Mouse (Mus musculus) heart, postnatal 36 days (tissue): ENCODE measurements around the gene Tnfsf13. TPM values are rescaled to one million over a fixed set of nuclear protein-coding genes. Genes with fewer than 3 reads are reported as not detected.

Experiments
- DNase-seq, 2 experiments: peaks; one replicate each; pipeline ENCODE4 v3.0.0; 2021 to 2022
- intact Hi-C: fragments of 180-260 bp; cut with DNase I; formaldehyde crosslinking; loops from one replicate; pipeline ENCODE4 v1.15.1; 2025
- microRNA-seq, 2 experiments: library from miRNA; unstranded; fragments of <30 nt; microRNA quantifications; one replicate each; pipeline ENCODE4 v1.2.0; 2021; ENCODE audit warnings: borderline number of aligned reads in 2 of 2
- total RNA-seq, 2 experiments: library from RNA; stranded (reverse); gene quantifications; 2 replicates each; pipeline ENCODE4 v1.2.3; 2021

Gene Tnfsf13
- total RNA-seq, 2 experiments from 2014 or later, result 1.4 to 2.4 TPM

- DNase-seq, result no peak
- intact Hi-C loops, result no loop called here
Measured at GRCm38 (mm10) chr11:69661221-69661881, 24.2 kb downstream of the Tnfsf13 start.

DNA sequence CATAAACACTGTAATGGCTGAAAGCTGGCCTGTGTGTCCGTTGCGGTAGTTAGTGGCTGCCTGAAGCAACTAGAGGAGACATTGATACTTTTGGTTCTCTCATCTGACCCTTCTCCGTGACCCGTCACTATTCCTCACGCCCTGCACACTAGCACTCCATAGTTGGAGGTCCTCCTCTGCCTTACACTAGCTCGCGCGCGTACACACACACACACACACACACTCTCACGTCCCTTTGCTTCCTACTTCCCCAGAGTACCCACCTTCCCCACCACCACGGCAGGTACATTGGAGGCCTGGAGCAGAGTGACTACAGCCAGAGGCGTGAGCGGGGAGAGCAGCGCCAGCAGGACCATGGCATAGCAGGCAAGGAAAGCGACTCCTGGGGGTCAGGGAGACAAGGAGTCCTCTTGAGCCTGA, 28.1 kb downstream of the Tnfsf13 start:
- DNase-seq, result no peak
- intact Hi-C loops, result loop anchor here (1.0 kb wide), 1 partner anchor 29 kb away; no protein-coding TSS in a partner anchor

- intact Hi-C loops, result loop anchor here (1.0 kb wide), 2 partner anchors 29 to 97 kb away; no protein-coding TSS in a partner anchor
- peak; percentile 35 to 45 for DNase-seq
Measured at GRCm38 (mm10) chr11:69656617-69657461, 28.7 kb downstream of the Tnfsf13 start.

GRCm38 (mm10) chr11:69656065-69656455, 29.5 kb downstream of the Tnfsf13 start:
- intact Hi-C loops, result loop anchor here (1.0 kb wide), 1 partner anchor 98 kb away; no protein-coding TSS in a partner anchor
- no peak for DNase-seq

- peak; percentile 68 to 73 for DNase-seq
Measured at GRCm38 (mm10) chr11:69655264-69656064, 30.1 kb downstream of the Tnfsf13 start, which contains the start of gene Sox15. TSS of gene Sox15 (plus strand) at chr11:69655314.

DNA sequence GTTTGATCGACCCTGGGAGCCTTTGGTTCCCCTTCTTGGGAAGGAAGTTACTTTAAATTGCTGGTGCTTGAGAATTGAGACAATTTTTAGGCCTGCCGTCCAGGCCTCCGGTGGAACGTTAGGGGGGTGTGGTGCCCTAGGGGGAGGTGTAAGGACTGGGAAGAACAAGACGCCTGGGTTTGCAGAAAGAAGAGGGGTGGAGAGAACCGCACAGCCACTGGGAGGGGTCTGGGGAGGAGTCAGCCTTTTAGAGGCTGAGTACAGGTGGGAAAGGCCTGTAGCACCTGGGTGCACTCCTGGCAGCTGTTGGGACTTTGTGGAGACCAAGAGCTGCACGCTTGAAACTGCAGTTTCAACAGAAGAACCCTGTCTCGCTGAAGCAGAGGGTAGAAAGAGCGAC, 30.8 kb downstream of the Tnfsf13 start:
- intact Hi-C loops, result loop anchor here (2.0 kb wide), 1 partner anchor 60 kb away; no protein-coding TSS in a partner anchor
- no peak for DNase-seq

More at GRCm38 (mm10) chr11:69655264-69656064, 30.1 kb downstream of the Tnfsf13 start, which contains the start of gene Sox15:
- intact Hi-C loops, result loop anchor here (1.0 to 2.0 kb wide), 2 partner anchors 59 to 99 kb away; no protein-coding TSS in a partner anchor

GRCm38 (mm10) chr11:69653399-69653798, 32.2 kb downstream of the Tnfsf13 start:
- intact Hi-C loops, result no loop called here
- DNase-seq, result no peak

GRCm38 (mm10) chr11:69645860-69646259, 39.7 kb downstream of the Tnfsf13 start:
- no peak for DNase-seq
- intact Hi-C loops, result no loop called here

DNA sequence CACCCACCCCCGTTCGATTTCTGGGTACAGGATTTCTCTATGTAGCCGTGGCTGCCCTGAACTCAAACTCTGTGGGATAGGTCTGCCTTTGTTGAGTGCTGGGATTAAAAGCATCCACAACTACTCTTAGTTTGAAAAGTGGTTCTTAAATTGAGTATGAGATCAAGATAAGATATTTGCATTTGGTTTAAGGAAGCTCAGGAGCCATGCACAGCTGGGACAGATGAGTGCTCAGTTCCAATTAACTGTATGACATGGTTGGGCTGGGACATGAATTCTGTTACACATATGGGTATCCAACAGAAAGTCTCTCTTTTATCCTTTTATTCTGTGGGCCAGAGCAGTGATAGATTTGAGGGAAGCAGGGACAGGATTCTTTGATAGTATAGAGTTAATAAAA, 50.1 kb downstream of the Tnfsf13 start:
- DNase-seq, result no peak
- intact Hi-C loops, result no loop called here

GRCm38 (mm10) chr11:69633128-69633866, 52.3 kb downstream of the Tnfsf13 start:
- no peak for DNase-seq
- intact Hi-C loops, result no loop called here

Small RNA genes within 50 kb of the gene (microRNA-seq; reads per million reads assigned to microRNA genes)
- gene Mir1934 (6.5 to 7.4 reads per million in 2 experiments), gene Mir467f (0 reads per million in 2 experiments)

Other genes with a start within 250 kb of the Tnfsf13 start
- gene Dnah2, start 136.7 kb downstream of the Tnfsf13 start, total RNA-seq, result under 1 TPM; 0.33 to 0.57 TPM
- 10 to 100 TPM; 77.4 to 98.0 TPM for gene Efnb3, start 125.6 kb downstream of the Tnfsf13 start, total RNA-seq
- 1 to 10 TPM; 5.1 to 6.3 TPM for gene Wrap53, start 105.5 kb downstream of the Tnfsf13 start, total RNA-seq
- 10 to 100 TPM; 13.9 to 17.0 TPM for gene Trp53, start 105.4 kb downstream of the Tnfsf13 start, total RNA-seq
- gene Atp1b2, start 79.8 kb downstream of the Tnfsf13 start, total RNA-seq, result 10 to 100 TPM; 20.9 to 22.5 TPM
- not detected for gene Shbg, start 67.9 kb downstream of the Tnfsf13 start, total RNA-seq
- gene Sat2, start 63.8 kb downstream of the Tnfsf13 start, total RNA-seq, result 1 to 10 TPM; 3.7 to 4.1 TPM
- 10 to 100 TPM; 87.3 to 98.6 TPM for gene Fxr2, start 52.8 kb downstream of the Tnfsf13 start, total RNA-seq
- not detected for gene Sox15, start 30.5 kb downstream of the Tnfsf13 start, total RNA-seq
- gene Mpdu1, start 23.1 kb downstream of the Tnfsf13 start, total RNA-seq, result 10 to 100 TPM; 14.9 to 16.2 TPM
- 1 to 10 TPM; 8.7 to 9.1 TPM for gene Cd68, start 19.6 kb downstream of the Tnfsf13 start, total RNA-seq
- 100 to 1,000 TPM; 188 to 222 TPM for gene Eif4a1, start 13.4 kb downstream of the Tnfsf13 start, total RNA-seq
- 10 to 100 TPM; 30.4 to 31.8 TPM for gene Senp3, start 3.7 kb downstream of the Tnfsf13 start, total RNA-seq
- gene Tnfsf12, start 10.1 kb upstream of the Tnfsf13 start, total RNA-seq, result 10 to 100 TPM; 16.3 to 21.0 TPM
- gene Tnfsfm13, start 10.3 kb upstream of the Tnfsf13 start, total RNA-seq, result 1 to 10 TPM; 4.4 to 4.6 TPM
- 10 to 100 TPM; 30.1 to 35.4 TPM for gene Polr2a, start 72.9 kb upstream of the Tnfsf13 start, total RNA-seq
- gene Slc35g3, start 76.2 kb upstream of the Tnfsf13 start, total RNA-seq, result not detected
- 10 to 100 TPM; 39.0 to 43.1 TPM for gene Zbtb4, start 80.1 kb upstream of the Tnfsf13 start, total RNA-seq
- 1 to 10 TPM; 3.6 to 4.3 TPM for gene Chrnb1, start 110.2 kb upstream of the Tnfsf13 start, total RNA-seq
- gene Fgf11, start 116.1 kb upstream of the Tnfsf13 start, total RNA-seq, result 1 to 10 TPM; 2.4 to 3.0 TPM
- gene Tmem102, start 119.8 kb upstream of the Tnfsf13 start, total RNA-seq, result under 1 TPM; 0.41 to 0.56 TPM
- not detected for gene Gm39566, start 129.5 kb upstream of the Tnfsf13 start, total RNA-seq
- gene Spem2, start 132.7 kb upstream of the Tnfsf13 start, total RNA-seq, result not detected
- gene Spem1, start 136.4 kb upstream of the Tnfsf13 start, total RNA-seq, result not detected
- 1 to 10 TPM; 4.6 to 4.8 TPM for gene Nlgn2, start 152.0 kb upstream of the Tnfsf13 start, total RNA-seq
- gene Tmem256, start 152.7 kb upstream of the Tnfsf13 start, total RNA-seq, result 100 to 1,000 TPM; 189 to 220 TPM
- gene Plscr3, start 160.6 kb upstream of the Tnfsf13 start, total RNA-seq, result 10 to 100 TPM; 24.6 to 26.7 TPM
- under 1 TPM; 0.08 to 0.11 TPM for gene Tnk1, start 172.9 kb upstream of the Tnfsf13 start, total RNA-seq
- not detected for gene Tmem95, start 192.2 kb upstream of the Tnfsf13 start, total RNA-seq
- gene Kctd11, start 195.6 kb upstream of the Tnfsf13 start, total RNA-seq, result 1 to 10 TPM; 2.6 to 2.8 TPM
- gene Acap1, start 209.8 kb upstream of the Tnfsf13 start, total RNA-seq, result under 1 TPM; 0.78 to 0.89 TPM
- under 1 TPM; 0.73 to 0.89 TPM for gene 2810408A11Rik, start 215.2 kb upstream of the Tnfsf13 start, total RNA-seq
- gene Neurl4, start 215.3 kb upstream of the Tnfsf13 start, total RNA-seq, result 10 to 100 TPM; 40.2 to 47.4 TPM
- 10 to 100 TPM; 28.2 to 32.1 TPM for gene Gps2, start 228.1 kb upstream of the Tnfsf13 start, total RNA-seq
- 100 to 1,000 TPM; 420 to 449 TPM for gene Eif5a, start 236.2 kb upstream of the Tnfsf13 start, total RNA-seq